ENCODE assay signal across 14 mouse cellular contexts in genomic region chr5:122304541-122304940, GRCm38 (mm10). TPM values are rescaled to one million over a fixed set of nuclear protein-coding genes. Genes with fewer than 3 reads are reported as not detected.
DNase-seq lines count a peak whose midpoint lies in the region; TF ChIP-seq lines count a peak whose summit lies in the region.
"Had no signal": no experiment of that assay in that cellular context is flagged by ENCODE, and none has a peak within 500 bp of the region (broad histone marks: within the 10 kb centered on the region; RNA-seq: fewer than 3 reads in every experiment).

No protein-coding gene starts in this region.

- peak overlapping the region; percentile 45; the same call in 1 of the 2 replicates for H3K27ac ChIP-seq in cerebellum, adult 2 months (ENCODE audit: insufficient read depth, low read length)
- peak overlapping the region; percentile 65 for H3K27ac ChIP-seq in layer of hippocampus, adult 2 months
- peak overlapping the region; percentile 30; the same call in 1 of the 2 replicates for H3K27ac ChIP-seq in thymus, adult 2 months (ENCODE audit: control insufficient read depth, insufficient read depth, low read length)
- H3K27ac ChIP-seq: hindbrain, embryonic 14.5 days; neural tube, embryonic 15.5 days had no signal

- TF ChIP-seq CTCF in cerebellum, adult 2 months (IDR thresholded peaks at IDR 0.05; ENCODE audit: borderline replicate concordance, insufficient read depth, low read depth, low read length): no peak
- TF ChIP-seq CTCF in layer of hippocampus, adult 2 months (conservative IDR thresholded peaks at IDR 0.05): no peak
- no peak for TF ChIP-seq CTCF in thymus, adult 2 months (IDR thresholded peaks at IDR 0.05; ENCODE audit: borderline replicate concordance, control insufficient read depth, extremely low read depth, insufficient read depth, low read length, poor library complexity)

- no peak for TF ChIP-seq POLR2A in cerebellum, adult 2 months (IDR thresholded peaks at IDR 0.05; ENCODE audit: borderline replicate concordance, insufficient read depth, low read length)
- no peak for TF ChIP-seq POLR2A in thymus, adult 2 months (IDR thresholded peaks at IDR 0.05; ENCODE audit: control insufficient read depth, extremely low read depth, insufficient read depth, low read length, poor library complexity)

- DNase-seq in cerebellum, adult 2 months: no peak
- no peak for DNase-seq in cerebellum, adult 8-10 months
- DNase-seq in layer of hippocampus, adult 2 months (ENCODE audit: low spot score in 2 of 2): no peak
- DNase-seq in layer of hippocampus, postnatal 10 days (ENCODE audit: low spot score in 2 of 2): no peak
- no peak for DNase-seq in thymus, adult 2 months
- no peak for DNase-seq in thymus, postnatal 10 days (ENCODE audit: low spot score in 2 of 2)
- DNase-seq in ovary, adult 18-20 months (ENCODE audit: low spot score): no peak
- no peak for DNase-seq in cerebellum, adult 18-20 months
- DNase-seq: cerebellum, adult 9-11 months; heart, adult 11 months; kidney, postnatal 14 days; lung, postnatal 36 days had no signal

- H3K4me3 ChIP-seq in cerebellum, adult 2 months (replicated peaks; ENCODE audit: insufficient read depth, low read depth, low read length): no peak overlapping the region
- H3K4me3 ChIP-seq in layer of hippocampus, adult 2 months: no peak overlapping the region
- no peak overlapping the region for H3K4me3 ChIP-seq in thymus, adult 2 months (ENCODE audit: control insufficient read depth, insufficient read depth, low read length)
- H3K4me3 ChIP-seq: neural tube, embryonic 15.5 days had no signal

- H3K36me3 ChIP-seq in thymus, adult 2 months (ENCODE audit: control insufficient read depth, insufficient read depth, low read length): peaks cover 10% of the 10 kb centered on the region

- H3K4me1 ChIP-seq in cerebellum, adult 2 months (ENCODE audit: control insufficient read depth, insufficient read depth, low read length): peaks cover 43% of the 10 kb centered on the region
- H3K4me1 ChIP-seq in thymus, adult 2 months (replicated peaks; ENCODE audit: control insufficient read depth, insufficient read depth, low read length): peaks cover 38% of the 10 kb centered on the region

- H3K27me3 ChIP-seq in cerebellum, adult 2 months (ENCODE audit: control insufficient read depth, insufficient read depth, low read length): no peaks in the 10 kb centered on the region
- no peaks in the 10 kb centered on the region for H3K27me3 ChIP-seq in thymus, adult 2 months (ENCODE audit: control insufficient read depth, insufficient read depth, low read length)
- H3K27me3 ChIP-seq: neural tube, embryonic 15.5 days had no signal

- 15% methylated on average over 6 of the region's 6 CpGs for WGBS in cerebellum, adult 2 months
- WGBS in thymus, adult 2 months: 86% methylated on average over 6 of the region's 6 CpGs

RNA-seq across cellular contexts. Expression of gene Pptc7, which starts 20.4 kb away (rescaled TPM):
- polyA plus RNA-seq in cerebellum, adult 2 months (2012; rRNA removed): 46.4 and 48.4 TPM in 2 replicates
- total RNA-seq in layer of hippocampus, adult 2 months (2021): 10 to 100 TPM; 39.8 to 41.1 TPM
- total RNA-seq in layer of hippocampus, postnatal 10 days (2021): 10 to 100 TPM; 26.1 to 27.3 TPM
- 72.4 and 78.8 TPM in 2 replicates for polyA plus RNA-seq in thymus, adult 2 months (2012; rRNA removed)

RNA-seq across cellular contexts. Expression of gene Tctn1, which starts 40.3 kb away (rescaled TPM):
- 28.6 and 29.2 TPM in 2 replicates for polyA plus RNA-seq in cerebellum, adult 2 months (2012; rRNA removed)
- 10 to 100 TPM; 15.2 TPM for total RNA-seq in layer of hippocampus, adult 2 months (2021)
- 10 to 100 TPM; 15.0 to 17.3 TPM for total RNA-seq in layer of hippocampus, postnatal 10 days (2021)
- 41.4 and 45.0 TPM in 2 replicates for polyA plus RNA-seq in thymus, adult 2 months (2012; rRNA removed)

RNA-seq across cellular contexts. Expression of gene Rad9b, which starts 49.5 kb away (rescaled TPM):
- polyA plus RNA-seq in cerebellum, adult 2 months (2012; rRNA removed): 6.9 TPM in 2 replicates
- 1 to 10 TPM; 5.1 to 5.9 TPM for total RNA-seq in layer of hippocampus, adult 2 months (2021)
- total RNA-seq in layer of hippocampus, postnatal 10 days (2021): 1 to 10 TPM; 5.1 to 5.4 TPM
- 6.3 and 7.2 TPM in 2 replicates for polyA plus RNA-seq in thymus, adult 2 months (2012; rRNA removed)

RNA-seq across cellular contexts. Expression of gene Vps29, which starts 49.6 kb away (rescaled TPM):
- polyA plus RNA-seq in cerebellum, adult 2 months (2012; rRNA removed): 170 and 180 TPM in 2 replicates
- 100 to 1,000 TPM; 173 to 186 TPM for total RNA-seq in layer of hippocampus, adult 2 months (2021)
- total RNA-seq in layer of hippocampus, postnatal 10 days (2021): 100 to 1,000 TPM; 213 to 228 TPM
- 38.7 and 54.5 TPM in 2 replicates for polyA plus RNA-seq in thymus, adult 2 months (2012; rRNA removed)
